Mouse (Mus musculus): ENCODE measurements around the gene Fam50a. TPM values are rescaled to one million over a fixed set of nuclear protein-coding genes. Genes with fewer than 3 reads are reported as not detected.

Fam50a gene
- polyA plus RNA-seq, 1 experiment = 17.7 TPM

DNA sequence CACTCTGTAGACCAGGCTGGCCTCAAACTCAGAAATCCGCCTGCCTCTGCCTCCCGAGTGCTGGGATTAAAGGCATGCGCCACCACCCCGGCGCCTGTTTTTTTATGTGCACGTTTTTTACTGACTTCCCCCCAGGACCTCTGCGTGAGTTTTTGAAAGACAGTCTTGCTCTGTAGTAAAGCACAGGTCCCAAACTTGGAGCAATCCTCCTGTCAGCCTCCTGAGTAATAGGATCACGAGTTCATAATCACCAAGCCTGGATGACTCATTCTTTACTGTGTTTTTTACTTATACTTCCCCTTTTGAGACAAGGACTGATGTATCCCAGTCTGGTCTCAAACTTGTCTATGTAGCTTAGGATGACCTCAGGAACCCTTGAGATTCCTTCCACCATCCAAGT lies 34.9 kb upstream of the Fam50a start:
- Histone ChIP-seq H3K27me3 (replicated peaks; ENCODE audit: control insufficient read depth, insufficient read depth, low read length) (no peaks in the 10 kb centered on the region), H3K4me1 (ENCODE audit: control insufficient read depth, insufficient read depth, low read length) (no peaks in the 10 kb centered on the region; the same call in 1 of the 2 replicates), H3K36me3 (ENCODE audit: control insufficient read depth, insufficient read depth, low read length) (no peaks in the 10 kb centered on the region), H3K27ac (ENCODE audit: insufficient read depth, low read depth, low read length) (no peak overlapping the region), H3K4me3 (ENCODE audit: insufficient read depth, low read depth, low read length) (no peak overlapping the region)
- no peak for DNase-seq
- TF ChIP-seq CTCF (conservative IDR thresholded peaks at IDR 0.05; ENCODE audit: insufficient read depth, insufficient read length, low read depth, low read length) = no peak
- TF ChIP-seq POLR2A (IDR thresholded peaks at IDR 0.05; ENCODE audit: low read depth, low read length) = no peak
- WGBS = 81% methylated on average over 8 of the region's 8 CpGs

DNA sequence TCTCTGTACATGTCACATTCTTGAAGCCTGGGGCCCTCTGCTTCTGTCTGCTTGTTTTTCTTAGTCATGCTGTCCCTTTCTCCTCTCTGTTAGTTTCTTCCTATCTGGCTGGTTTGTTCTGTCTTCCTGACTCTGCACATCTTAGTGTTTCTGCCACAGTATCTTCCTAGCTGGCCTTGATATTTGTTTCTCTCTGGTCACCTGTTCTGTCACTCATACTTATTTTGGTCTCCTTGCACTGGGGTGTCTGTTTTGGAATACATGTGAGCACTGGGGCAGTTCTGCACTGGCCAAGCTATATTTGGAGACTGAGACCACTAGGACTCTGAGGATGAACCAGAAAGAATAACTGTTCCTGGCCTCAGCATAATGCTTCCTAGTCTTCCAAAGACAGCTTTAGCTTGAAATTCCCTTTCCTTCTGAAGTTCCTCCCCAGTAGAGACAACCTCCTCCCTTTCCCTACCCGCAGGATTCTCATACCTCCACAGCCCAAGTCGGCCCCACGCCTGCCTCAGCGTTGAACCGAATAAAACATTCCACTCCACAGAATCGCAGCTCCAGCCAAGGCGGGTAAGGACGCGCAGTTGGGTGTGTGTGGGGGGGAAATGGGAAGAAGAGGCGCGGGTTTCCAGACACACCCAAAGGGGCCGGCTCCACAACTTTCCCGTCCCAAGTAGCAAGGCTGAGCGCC lies 31.6 kb upstream of the Fam50a start:
- WGBS = under 1% methylated on average over 14 of the region's 14 CpGs
- H3K4me1 ChIP-seq (ENCODE audit: control insufficient read depth, insufficient read depth, low read length) = no peaks in the 10 kb centered on the region; the same call in 1 of the 2 replicates
- peak overlapping the region; percentile 95 for H3K4me3 ChIP-seq (ENCODE audit: insufficient read depth, low read depth, low read length)
- TF ChIP-seq CTCF (conservative IDR thresholded peaks at IDR 0.05; ENCODE audit: insufficient read depth, insufficient read length, low read depth, low read length) (no peak), POLR2A (IDR thresholded peaks at IDR 0.05; ENCODE audit: low read depth, low read length) (no peak)
- no peaks in the 10 kb centered on the region for H3K27me3 ChIP-seq (replicated peaks; ENCODE audit: control insufficient read depth, insufficient read depth, low read length)
- DNase-seq = no peak
- H3K27ac ChIP-seq (ENCODE audit: insufficient read depth, low read depth, low read length) = peak overlapping the region; percentile 83
- H3K36me3 ChIP-seq (ENCODE audit: control insufficient read depth, insufficient read depth, low read length) = no peaks in the 10 kb centered on the region

DNA sequence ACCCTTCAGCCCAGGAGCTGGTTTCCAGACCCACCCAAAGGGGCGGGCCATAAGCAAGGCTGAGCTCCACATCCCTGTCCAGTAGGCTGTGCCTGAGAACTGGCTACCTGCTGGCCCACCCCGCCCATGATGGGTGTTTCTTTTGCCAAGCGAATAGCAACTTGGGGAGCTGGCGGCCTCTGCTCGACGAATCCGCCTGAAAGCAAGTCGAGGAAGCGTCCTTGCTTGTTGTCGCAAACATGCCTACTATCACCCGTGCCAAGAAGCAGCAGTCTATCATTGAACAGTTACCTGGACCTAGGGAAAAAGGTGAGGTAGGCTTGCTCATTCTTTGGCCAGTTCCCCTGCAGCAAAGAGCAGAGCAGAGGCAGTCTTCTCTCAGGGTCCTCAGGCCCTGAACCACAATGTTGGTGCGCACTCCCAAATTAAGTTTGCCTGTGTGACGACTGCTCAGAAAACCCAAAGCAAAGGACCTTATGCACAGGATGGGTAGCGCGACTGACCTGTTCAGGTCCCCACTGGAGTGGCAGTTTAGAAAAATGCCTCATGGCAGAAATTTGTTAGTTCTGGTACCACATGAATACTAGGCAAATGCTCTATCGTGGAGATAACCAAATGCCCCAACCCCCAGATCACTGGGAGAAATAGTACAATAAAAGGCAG lies 31.0 kb upstream of the Fam50a start, which contains the start of the genes Taz and Dnase1l1:
TSS of gene Taz (plus strand) at position 181 of the 663 bp plus-strand sequence.
TSS of gene Dnase1l1 (minus strand) at position 606 of the 663 bp plus-strand sequence.
- Histone ChIP-seq H3K4me3 (ENCODE audit: insufficient read depth, low read depth, low read length) (peak within 1 kb of the TSS; percentile 95), H3K27ac (ENCODE audit: insufficient read depth, low read depth, low read length) (peak within 1 kb of the TSS; percentile 93), H3K4me1 (ENCODE audit: control insufficient read depth, insufficient read depth, low read length) (no peaks in the 10 kb centered on the region; the same call in 1 of the 2 replicates), H3K27me3 (replicated peaks; ENCODE audit: control insufficient read depth, insufficient read depth, low read length) (no peaks in the 10 kb centered on the region), H3K36me3 (ENCODE audit: control insufficient read depth, insufficient read depth, low read length) (no peaks in the 10 kb centered on the region)
- peak; percentile 95 for DNase-seq
- TF ChIP-seq CTCF (conservative IDR thresholded peaks at IDR 0.05; ENCODE audit: insufficient read depth, insufficient read length, low read depth, low read length) (0 out of 2 replicates have a peak, but pooled peaks have one; percentile 7), POLR2A (IDR thresholded peaks at IDR 0.05; ENCODE audit: low read depth, low read length) (peak; percentile 52)
- 0% methylated on average over 15 of the region's 16 CpGs for WGBS

DNA sequence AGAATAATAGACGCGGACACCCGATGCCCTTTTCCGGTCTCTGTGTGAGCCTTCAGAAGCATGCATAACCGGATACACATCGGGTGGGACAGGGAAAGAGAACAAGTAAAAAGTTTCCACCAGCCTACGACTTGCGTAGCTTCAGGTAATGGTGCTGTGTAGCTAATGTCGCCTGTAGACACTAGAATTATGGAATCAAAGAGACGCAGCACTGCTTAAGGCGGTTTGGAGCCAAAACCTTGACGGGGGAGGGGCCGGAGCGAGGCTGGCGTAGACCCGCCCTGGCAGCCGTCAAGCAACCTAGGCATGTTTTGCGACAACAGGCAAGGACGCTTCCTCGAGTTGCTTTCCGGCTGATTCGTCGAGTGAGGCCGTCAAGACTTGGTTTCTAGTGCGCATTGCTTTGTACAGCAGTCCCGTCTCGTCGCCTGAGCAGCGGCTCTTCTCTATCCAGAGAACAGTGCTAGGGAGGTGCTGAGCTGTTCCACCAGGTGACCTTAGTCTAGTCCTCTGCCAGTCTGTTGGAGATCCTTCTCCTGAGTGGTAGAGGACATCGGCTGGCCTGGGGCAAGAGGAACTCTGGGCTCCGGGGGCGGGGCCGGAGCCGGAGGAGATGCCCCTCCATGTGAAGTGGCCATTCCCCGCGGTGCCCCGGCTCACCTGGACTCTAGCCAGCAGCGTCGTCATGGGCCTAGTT lies 30.3 kb upstream of the Fam50a start:
- WGBS = 1% methylated on average over 39 of the region's 39 CpGs
- Histone ChIP-seq H3K36me3 (ENCODE audit: control insufficient read depth, insufficient read depth, low read length) (no peaks in the 10 kb centered on the region), H3K27me3 (replicated peaks; ENCODE audit: control insufficient read depth, insufficient read depth, low read length) (no peaks in the 10 kb centered on the region), H3K4me1 (ENCODE audit: control insufficient read depth, insufficient read depth, low read length) (no peaks in the 10 kb centered on the region; the same call in 1 of the 2 replicates), H3K4me3 (ENCODE audit: insufficient read depth, low read depth, low read length) (peak overlapping the region; percentile 95), H3K27ac (ENCODE audit: insufficient read depth, low read depth, low read length) (peak overlapping the region; percentile 93)
- TF ChIP-seq POLR2A (IDR thresholded peaks at IDR 0.05; ENCODE audit: low read depth, low read length) = peak; percentile 63
- TF ChIP-seq CTCF (conservative IDR thresholded peaks at IDR 0.05; ENCODE audit: insufficient read depth, insufficient read length, low read depth, low read length) = no peak
- peak; percentile 93 for DNase-seq

DNA sequence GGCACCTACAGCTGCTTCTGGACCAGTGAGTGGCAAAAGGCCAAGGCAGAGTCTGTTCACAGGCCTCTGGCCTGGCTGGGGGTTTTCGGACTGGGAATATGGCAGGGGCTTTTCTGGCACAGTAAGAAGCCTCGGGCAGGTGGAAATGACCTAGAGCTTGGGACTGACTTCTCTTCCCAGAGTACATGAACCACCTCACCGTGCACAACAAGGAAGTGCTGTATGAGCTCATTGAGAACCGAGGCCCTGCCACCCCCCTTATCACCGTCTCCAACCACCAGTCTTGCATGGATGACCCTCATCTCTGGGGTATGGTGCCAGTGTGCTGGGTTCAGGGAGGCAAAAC lies 29.8 kb upstream of the Fam50a start:
- no peak for TF ChIP-seq CTCF (conservative IDR thresholded peaks at IDR 0.05; ENCODE audit: insufficient read depth, insufficient read length, low read depth, low read length)
- TF ChIP-seq POLR2A (IDR thresholded peaks at IDR 0.05; ENCODE audit: low read depth, low read length) = no peak
- Histone ChIP-seq H3K4me1 (ENCODE audit: control insufficient read depth, insufficient read depth, low read length) (no peaks in the 10 kb centered on the region; the same call in 1 of the 2 replicates), H3K27ac (ENCODE audit: insufficient read depth, low read depth, low read length) (peak overlapping the region; percentile 93), H3K36me3 (ENCODE audit: control insufficient read depth, insufficient read depth, low read length) (no peaks in the 10 kb centered on the region), H3K27me3 (replicated peaks; ENCODE audit: control insufficient read depth, insufficient read depth, low read length) (no peaks in the 10 kb centered on the region), H3K4me3 (ENCODE audit: insufficient read depth, low read depth, low read length) (peak overlapping the region; percentile 95)
- DNase-seq = no peak
- 2% methylated on average over 5 of the region's 5 CpGs for WGBS

DNA sequence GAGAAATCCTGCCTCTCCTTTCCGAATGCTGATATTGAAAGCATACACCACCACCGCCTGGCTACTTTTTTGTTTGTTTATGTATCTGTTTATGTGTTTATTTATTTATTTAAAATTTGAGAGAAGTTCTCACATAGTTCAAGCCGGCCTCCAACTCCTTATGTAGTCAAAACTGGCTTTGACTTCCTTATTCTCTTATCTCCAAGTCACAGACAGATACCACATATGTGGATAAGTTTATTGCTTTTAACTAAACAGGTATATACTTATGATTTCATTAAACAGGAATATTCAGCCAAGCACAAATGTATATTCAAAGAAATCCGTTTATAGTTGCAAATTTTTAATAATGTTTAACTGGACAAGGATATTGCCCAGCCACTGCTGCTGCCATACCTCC lies 19.4 kb upstream of the Fam50a start:
- no peaks in the 10 kb centered on the region for H3K4me1 ChIP-seq (ENCODE audit: control insufficient read depth, insufficient read depth, low read length)
- no peaks in the 10 kb centered on the region; the same call in 1 of the 2 replicates for H3K36me3 ChIP-seq (ENCODE audit: control insufficient read depth, insufficient read depth, low read length)
- H3K27ac ChIP-seq (ENCODE audit: insufficient read depth, low read depth, low read length) = no peak overlapping the region
- no peak for DNase-seq
- TF ChIP-seq CTCF (conservative IDR thresholded peaks at IDR 0.05; ENCODE audit: insufficient read depth, insufficient read length, low read depth, low read length) (no peak), POLR2A (IDR thresholded peaks at IDR 0.05; ENCODE audit: low read depth, low read length) (no peak)
- H3K27me3 ChIP-seq (replicated peaks; ENCODE audit: control insufficient read depth, insufficient read depth, low read length) = no peaks in the 10 kb centered on the region
- H3K4me3 ChIP-seq (ENCODE audit: insufficient read depth, low read depth, low read length) = no peak overlapping the region
- WGBS = 84% methylated on average over 4 of the region's 4 CpGs
